Mouse (Mus musculus): ENCODE results near the gene A2ml1. TPM values are rescaled to one million over a fixed set of nuclear protein-coding genes. Genes with fewer than 3 reads are reported as not detected.
"Not testable (repeated sequence)": the region's sequence is repeated elsewhere in the genome, so short reads cannot be mapped to it uniquely, and the experiment has no call there.

A2ml1 gene
- 0.32 TPM in 1 of 2 replicates, not detected in the other for polyA plus RNA-seq (2014; fragmentation: Nextera tagmentation; extraction: Ambion mirVana)

GRCm38 (mm10) chr6:128581508-128581907, at the start of gene A2ml1:
TSS of gene A2ml1 (minus strand) at chr6:128581608.
- no peaks in the 10 kb centered on the region for H3K27me3 ChIP-seq (ENCODE audit: control insufficient read depth, insufficient read depth, low read length)
- H3K27ac ChIP-seq (ENCODE audit: low read depth, low read length): no peak within 1 kb of the TSS
- H3K4me1 ChIP-seq (ENCODE audit: control insufficient read depth, insufficient read depth, low read length): no peaks in the 10 kb centered on the region
- H3K9me3 ChIP-seq (replicated peaks; ENCODE audit: control insufficient read depth, low read length): no peaks in the 10 kb centered on the region
- WGBS (ENCODE audit: insufficient replicate concordance): 71% methylated on average over 11 of the region's 11 CpGs
- no peaks in the 10 kb centered on the region for H3K36me3 ChIP-seq (ENCODE audit: control insufficient read depth, insufficient read depth, low read length)
- no peak within 1 kb of the TSS for H3K9ac ChIP-seq (ENCODE audit: low read depth, low read length)
- no peak for ATAC-seq (replicated peaks; ENCODE audit: insufficient number of reproducible peaks, low FRiP score, low TSS enrichment)
- H3K4me2 ChIP-seq: no peak within 1 kb of the TSS
- no peak within 1 kb of the TSS for H3K4me3 ChIP-seq (ENCODE audit: low read depth, low read length)

- H3K4me2 ChIP-seq; H3K36me3 ChIP-seq (ENCODE audit: control insufficient read depth, insufficient read depth, low read length); H3K27ac ChIP-seq (ENCODE audit: low read depth, low read length); H3K27me3 ChIP-seq (ENCODE audit: control insufficient read depth, insufficient read depth, low read length); H3K9me3 ChIP-seq (replicated peaks; ENCODE audit: control insufficient read depth, low read length); H3K4me1 ChIP-seq (ENCODE audit: control insufficient read depth, insufficient read depth, low read length); H3K9ac ChIP-seq (ENCODE audit: low read depth, low read length); H3K4me3 ChIP-seq (ENCODE audit: low read depth, low read length): not testable (repeated sequence)
- peak; percentile 68; the same call in 1 of the 2 replicates for ATAC-seq (replicated peaks; ENCODE audit: insufficient number of reproducible peaks, low FRiP score, low TSS enrichment)
- 45% methylated on average over 13 of the region's 13 CpGs for WGBS (ENCODE audit: insufficient replicate concordance)
These were observed 48.6 kb upstream of the A2ml1 start for GRCm38 (mm10) chr6:128629771-128630739.

DNA sequence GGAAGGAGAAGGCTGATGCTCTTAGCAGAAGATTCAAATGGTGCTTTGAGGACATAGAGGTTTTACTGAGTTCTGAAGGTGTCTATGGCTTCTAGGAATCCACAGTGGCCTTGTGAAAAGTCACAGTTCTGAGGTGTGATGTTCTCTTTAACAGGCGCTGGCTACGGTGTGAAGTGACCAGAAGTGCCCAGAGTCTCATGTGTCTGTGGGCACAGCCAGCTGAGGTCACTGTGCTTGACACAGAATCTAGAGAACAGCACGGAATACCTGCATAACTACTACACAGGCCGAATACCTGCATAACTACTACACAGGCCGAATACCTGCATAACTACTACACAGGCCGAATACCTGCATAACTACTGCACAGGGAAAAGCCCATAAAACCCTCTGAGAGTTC, 43.8 kb upstream of the A2ml1 start:
- not testable (repeated sequence) for H3K36me3 ChIP-seq (ENCODE audit: control insufficient read depth, insufficient read depth, low read length); ATAC-seq (replicated peaks; ENCODE audit: insufficient number of reproducible peaks, low FRiP score, low TSS enrichment); H3K4me2 ChIP-seq; H3K27me3 ChIP-seq (ENCODE audit: control insufficient read depth, insufficient read depth, low read length); H3K9me3 ChIP-seq (replicated peaks; ENCODE audit: control insufficient read depth, low read length); H3K4me3 ChIP-seq (ENCODE audit: low read depth, low read length); H3K4me1 ChIP-seq (ENCODE audit: control insufficient read depth, insufficient read depth, low read length); H3K27ac ChIP-seq (ENCODE audit: low read depth, low read length); H3K9ac ChIP-seq (ENCODE audit: low read depth, low read length)
- 85% methylated on average over 6 of the region's 6 CpGs for WGBS (ENCODE audit: insufficient replicate concordance)

DNA sequence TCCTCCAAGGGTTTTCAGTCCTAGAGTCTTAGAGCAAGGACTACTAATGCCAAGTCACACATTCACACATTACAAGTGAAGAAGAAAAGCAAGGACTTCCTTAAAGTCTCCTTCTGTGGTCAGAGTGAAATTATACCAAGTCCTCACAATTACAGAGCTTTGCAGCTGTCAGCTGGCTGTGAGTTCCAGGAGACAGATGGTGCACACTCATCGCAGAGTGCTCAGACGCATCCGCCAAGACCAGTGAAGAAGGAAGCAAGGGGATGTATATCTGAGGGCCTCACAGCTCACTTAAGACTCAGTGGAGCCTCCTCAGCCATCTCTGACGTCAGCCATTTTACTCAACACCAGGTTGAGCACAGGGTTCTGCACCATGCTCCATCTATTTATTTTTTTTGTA, 43.0 kb upstream of the A2ml1 start:
- no peak for ATAC-seq (replicated peaks; ENCODE audit: insufficient number of reproducible peaks, low FRiP score, low TSS enrichment)
- 84% methylated on average over 4 of the region's 4 CpGs for WGBS (ENCODE audit: insufficient replicate concordance)
- Histone ChIP-seq H3K36me3 (ENCODE audit: control insufficient read depth, insufficient read depth, low read length) (no peaks in the 10 kb centered on the region), H3K9me3 (replicated peaks; ENCODE audit: control insufficient read depth, low read length) (no peaks in the 10 kb centered on the region), H3K27ac (ENCODE audit: low read depth, low read length) (no peak overlapping the region), H3K9ac (ENCODE audit: low read depth, low read length) (no peak overlapping the region), H3K4me2 (no peak overlapping the region), H3K4me3 (ENCODE audit: low read depth, low read length) (no peak overlapping the region), H3K4me1 (ENCODE audit: control insufficient read depth, insufficient read depth, low read length) (no peaks in the 10 kb centered on the region), H3K27me3 (ENCODE audit: control insufficient read depth, insufficient read depth, low read length) (no peaks in the 10 kb centered on the region)

DNA sequence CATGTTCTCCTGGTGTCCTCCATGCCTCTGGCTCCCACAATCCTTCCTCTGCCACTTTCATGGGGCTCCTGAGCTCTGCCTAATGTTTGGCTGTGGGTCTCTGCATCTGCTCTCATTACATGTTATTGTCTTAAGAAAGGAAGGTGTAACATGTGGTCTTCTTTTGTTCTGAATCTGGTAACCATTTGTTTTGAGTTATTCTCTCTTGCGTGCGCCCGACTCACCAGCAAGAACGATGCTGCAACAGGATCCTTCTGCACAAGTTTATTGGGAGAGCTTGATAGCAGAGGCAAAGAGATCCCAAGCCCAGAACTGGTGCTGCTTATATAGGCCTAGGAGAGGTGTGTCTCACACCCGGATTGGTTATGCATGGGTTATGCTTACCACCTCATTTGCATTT, 42.0 kb upstream of the A2ml1 start, which contains the start of gene Klrb1a:
TSS of gene Klrb1a (minus strand) at position 101 of the 400 bp plus-strand sequence.
- H3K27me3 ChIP-seq (ENCODE audit: control insufficient read depth, insufficient read depth, low read length); H3K9me3 ChIP-seq (replicated peaks; ENCODE audit: control insufficient read depth, low read length); H3K4me1 ChIP-seq (ENCODE audit: control insufficient read depth, insufficient read depth, low read length); H3K36me3 ChIP-seq (ENCODE audit: control insufficient read depth, insufficient read depth, low read length); H3K27ac ChIP-seq (ENCODE audit: low read depth, low read length); ATAC-seq (replicated peaks; ENCODE audit: insufficient number of reproducible peaks, low FRiP score, low TSS enrichment); H3K9ac ChIP-seq (ENCODE audit: low read depth, low read length); H3K4me3 ChIP-seq (ENCODE audit: low read depth, low read length); H3K4me2 ChIP-seq: not testable (repeated sequence)
- 88% methylated on average over 5 of the region's 5 CpGs for WGBS (ENCODE audit: insufficient replicate concordance)

DNA sequence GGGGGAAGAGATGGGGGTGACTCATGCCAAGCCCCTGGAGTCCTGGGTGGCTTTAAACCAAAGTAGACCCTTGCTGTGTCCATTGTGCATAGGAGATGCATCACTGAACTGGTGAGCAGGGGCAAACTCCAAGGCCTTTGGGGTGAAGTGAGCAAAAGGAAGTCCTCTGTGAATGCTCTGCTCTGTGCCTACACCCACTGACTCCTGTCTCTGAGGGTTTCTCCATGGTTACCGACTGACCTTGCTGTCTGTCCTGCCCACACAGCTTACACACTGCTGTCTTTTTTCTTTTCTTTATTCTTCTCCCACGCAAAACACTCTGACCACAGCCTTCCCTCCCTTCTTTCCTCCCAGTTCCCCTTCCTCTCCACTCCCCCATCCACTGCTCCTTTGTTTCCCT, 41.3 kb upstream of the A2ml1 start:
- Histone ChIP-seq H3K4me2 (no peak overlapping the region), H3K9ac (ENCODE audit: low read depth, low read length) (no peak overlapping the region), H3K4me3 (ENCODE audit: low read depth, low read length) (no peak overlapping the region), H3K27me3 (ENCODE audit: control insufficient read depth, insufficient read depth, low read length) (no peaks in the 10 kb centered on the region), H3K36me3 (ENCODE audit: control insufficient read depth, insufficient read depth, low read length) (no peaks in the 10 kb centered on the region), H3K9me3 (replicated peaks; ENCODE audit: control insufficient read depth, low read length) (no peaks in the 10 kb centered on the region), H3K27ac (ENCODE audit: low read depth, low read length) (no peak overlapping the region), H3K4me1 (ENCODE audit: control insufficient read depth, insufficient read depth, low read length) (no peaks in the 10 kb centered on the region)
- WGBS (ENCODE audit: insufficient replicate concordance): 77% methylated on average over 2 of the region's 2 CpGs
- ATAC-seq (replicated peaks; ENCODE audit: insufficient number of reproducible peaks, low FRiP score, low TSS enrichment): no peak

- Histone ChIP-seq H3K27me3 (ENCODE audit: control insufficient read depth, insufficient read depth, low read length) (no peaks in the 10 kb centered on the region), H3K9ac (ENCODE audit: low read depth, low read length) (no peak overlapping the region), H3K27ac (ENCODE audit: low read depth, low read length) (no peak overlapping the region), H3K4me2 (no peak overlapping the region), H3K36me3 (ENCODE audit: control insufficient read depth, insufficient read depth, low read length) (no peaks in the 10 kb centered on the region), H3K4me3 (ENCODE audit: low read depth, low read length) (no peak overlapping the region), H3K9me3 (replicated peaks; ENCODE audit: control insufficient read depth, low read length) (no peaks in the 10 kb centered on the region), H3K4me1 (ENCODE audit: control insufficient read depth, insufficient read depth, low read length) (no peaks in the 10 kb centered on the region)
- ATAC-seq (replicated peaks; ENCODE audit: insufficient number of reproducible peaks, low FRiP score, low TSS enrichment): no peak
- 59% methylated on average over 9 of the region's 9 CpGs for WGBS (ENCODE audit: insufficient replicate concordance)
These were observed 24.9 kb upstream of the A2ml1 start for GRCm38 (mm10) chr6:128606350-128606749.

DNA sequence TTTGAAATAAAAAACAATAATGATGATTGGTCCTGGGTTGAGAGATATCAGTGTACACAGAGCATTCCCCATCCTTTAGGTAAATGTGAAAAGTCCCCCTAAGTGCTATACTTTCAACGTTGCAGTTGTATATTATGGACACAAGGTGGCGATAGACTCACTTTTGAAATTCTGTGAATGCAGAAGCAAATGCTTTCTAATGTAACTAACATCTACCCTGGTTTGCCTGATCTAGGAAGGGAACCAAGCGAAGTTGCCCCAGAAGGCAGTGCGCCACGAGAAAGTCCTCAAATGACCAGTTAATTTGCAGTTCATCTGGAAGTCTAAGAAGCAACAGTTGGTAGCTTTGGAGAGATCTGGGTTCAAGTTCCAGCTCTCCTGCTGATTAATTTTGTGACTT, 23.1 kb upstream of the A2ml1 start:
- H3K9ac ChIP-seq (ENCODE audit: low read depth, low read length): no peak overlapping the region
- WGBS (ENCODE audit: insufficient replicate concordance): 28% methylated on average over 5 of the region's 5 CpGs
- ATAC-seq (replicated peaks; ENCODE audit: insufficient number of reproducible peaks, low FRiP score, low TSS enrichment): no peak
- no peaks in the 10 kb centered on the region for H3K36me3 ChIP-seq (ENCODE audit: control insufficient read depth, insufficient read depth, low read length)
- H3K4me3 ChIP-seq (ENCODE audit: low read depth, low read length): no peak overlapping the region
- H3K27me3 ChIP-seq (ENCODE audit: control insufficient read depth, insufficient read depth, low read length): no peaks in the 10 kb centered on the region
- no peaks in the 10 kb centered on the region for H3K9me3 ChIP-seq (replicated peaks; ENCODE audit: control insufficient read depth, low read length)
- no peaks in the 10 kb centered on the region for H3K4me1 ChIP-seq (ENCODE audit: control insufficient read depth, insufficient read depth, low read length)
- no peak overlapping the region for H3K4me2 ChIP-seq
- H3K27ac ChIP-seq (ENCODE audit: low read depth, low read length): no peak overlapping the region

Measured in heart, embryonic 11.5 days (tissue).